Comparison of ENCODE assay signal across 25 mouse cellular contexts in the genomic region with DNA sequence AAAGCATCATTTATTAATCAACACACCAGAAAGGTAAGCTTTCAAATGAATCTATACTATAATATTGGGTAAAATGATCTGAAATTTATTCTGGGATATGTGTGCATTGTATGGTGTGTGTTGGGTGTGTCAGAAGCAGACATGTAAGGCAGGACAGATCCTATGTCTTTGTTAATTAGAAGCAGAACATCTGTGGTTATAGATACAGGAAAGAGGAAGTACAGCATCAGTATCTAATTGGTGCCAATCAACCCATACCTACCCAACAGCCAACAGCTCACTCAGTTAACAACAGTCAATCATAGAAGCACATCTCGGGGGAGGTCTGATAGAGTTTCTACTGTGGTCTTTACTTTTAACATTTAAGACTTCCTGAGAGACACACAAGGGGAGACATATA.
DNase-seq lines count a peak whose midpoint lies in the region; ATAC-seq lines count a peak whose summit lies in the region.
"Had no signal": no experiment of that assay in that cellular context is flagged by ENCODE, and none has a peak within 500 bp of the region (broad histone marks: within the 10 kb centered on the region; RNA-seq: fewer than 3 reads in every experiment).

No protein-coding gene starts in this region.

- H3K4me2 ChIP-seq in kidney, embryonic 14.5 days (replicated peaks; ENCODE audit: low read depth, low read length), result no peak overlapping the region
- H3K4me2 ChIP-seq: embryonic facial prominence, embryonic 13.5 days; forebrain, embryonic 13.5 days; heart, embryonic 13.5 days; hindbrain, embryonic 13.5 days; neural tube, embryonic 15.5 days had no signal

- H3K4me1 ChIP-seq in kidney, embryonic 14.5 days (ENCODE audit: control insufficient read depth, insufficient read depth, low read length), result peaks cover 17% of the 10 kb centered on the region
- H3K4me1 ChIP-seq: hindbrain, embryonic 13.5 days had no signal

- no peaks in the 10 kb centered on the region for H3K36me3 ChIP-seq in kidney, embryonic 14.5 days (ENCODE audit: control insufficient read depth, insufficient read depth, low read length)
- H3K36me3 ChIP-seq: embryonic facial prominence, embryonic 13.5 days; heart, embryonic 13.5 days; hindbrain, embryonic 13.5 days; midbrain, embryonic 10.5 days; neural tube, embryonic 15.5 days had no signal

- no peaks in the 10 kb centered on the region for H3K27me3 ChIP-seq in kidney, embryonic 14.5 days (ENCODE audit: control insufficient read depth, insufficient read depth, low read length)
- H3K27me3 ChIP-seq: CH12.LX; embryonic facial prominence, embryonic 13.5 days; forebrain, embryonic 13.5 days; heart, embryonic 13.5 days; hindbrain, embryonic 13.5 days; neural tube, embryonic 15.5 days had no signal

- H3K4me3 ChIP-seq in kidney, embryonic 14.5 days (ENCODE audit: low read length), result no peak overlapping the region
- H3K4me3 ChIP-seq: embryonic facial prominence, embryonic 13.5 days; forebrain, embryonic 13.5 days; gastrocnemius, adult 2 months; heart, embryonic 13.5 days; hindbrain, embryonic 13.5 days; midbrain, embryonic 10.5 days; neural tube, embryonic 15.5 days had no signal

- ATAC-seq in kidney, embryonic 14.5 days (ENCODE audit: low FRiP score, low TSS enrichment), result no peak
- peak; percentile 78 for ATAC-seq in common myeloid progenitor, adult 5-6 weeks (replicated peaks; ENCODE audit: low read depth, poor library complexity, severe bottlenecking)
- ATAC-seq in megakaryocyte-erythroid progenitor cell, adult 5-6 weeks (replicated peaks; ENCODE audit: low FRiP score, low TSS enrichment, poor library complexity, severe bottlenecking), result peak; percentile 50
- ATAC-seq: activated CD4-positive, CD25-positive, alpha-beta regulatory T cell, adult 4 months; forebrain, embryonic 13.5 days had no signal

- 68% methylated on average over 1 of the region's 1 CpGs for WGBS in kidney, embryonic 14.5 days

- peak overlapping the region; percentile 75; the same call in 1 of the 2 replicates for H3K27ac ChIP-seq in kidney, embryonic 14.5 days (ENCODE audit: low read depth, low read length)
- H3K27ac ChIP-seq: forebrain, embryonic 13.5 days; gastrocnemius, adult 2 months; hindbrain, embryonic 13.5 days; liver, embryonic 14.5 days; midbrain, embryonic 10.5 days; neural tube, embryonic 15.5 days had no signal

- H3K9ac ChIP-seq in kidney, embryonic 14.5 days (ENCODE audit: low read depth, low read length), result no peak overlapping the region
- H3K9ac ChIP-seq: embryonic facial prominence, embryonic 13.5 days; forebrain, embryonic 13.5 days; heart, embryonic 13.5 days; hindbrain, embryonic 13.5 days; liver, embryonic 14.5 days; neural tube, embryonic 15.5 days had no signal

- H3K9me3 ChIP-seq in kidney, embryonic 14.5 days (ENCODE audit: control insufficient read depth, low read length), result no peaks in the 10 kb centered on the region
- H3K9me3 ChIP-seq: embryonic facial prominence, embryonic 13.5 days; forebrain, embryonic 13.5 days; heart, embryonic 13.5 days; hindbrain, embryonic 13.5 days; midbrain, embryonic 10.5 days; neural tube, embryonic 15.5 days had no signal

- no peak for DNase-seq in kidney, adult 9 months
- DNase-seq in A20 (ENCODE audit: low read depth, low spot score), result peak; percentile 7
- DNase-seq in gastrocnemius, postnatal 4 days (ENCODE audit: low spot score in 2 of 2), result no peak
- no peak for DNase-seq in left cerebral cortex, adult 18-20 months (ENCODE audit: low spot score in 2 of 2)
- DNase-seq: adrenal gland, postnatal 10 days; B cell, adult 2 months; cerebellum, adult 18-20 months; cerebellum, postnatal 14 days; gastrocnemius, adult 2 months; heart, postnatal 14 days; kidney, postnatal 10 days; lung, postnatal 4 days; thymus, postnatal 14 days had no signal
